Mouse (Mus musculus): ENCODE results near the gene Dscaml1. TPM values are rescaled to one million over a fixed set of nuclear protein-coding genes. Genes with fewer than 3 reads are reported as not detected.

The Dscaml1 gene
- polyA plus RNA-seq, 1 experiment from 2014 or later = 1.3 TPM

- Histone ChIP-seq H3K9ac (no peak overlapping the region), H3K4me1 (no peaks in the 10 kb centered on the region), H3K27me3 (no peaks in the 10 kb centered on the region), H3K36me3 (no peaks in the 10 kb centered on the region), H3K27ac (replicated peaks) (no peak overlapping the region), H3K4me2 (replicated peaks) (no peak overlapping the region), H3K9me3 (replicated peaks) (no peaks in the 10 kb centered on the region), H3K4me3 (replicated peaks) (no peak overlapping the region)
- no peak for ATAC-seq (ENCODE audit: insufficient number of reproducible peaks, low FRiP score, low TSS enrichment, low read depth)
- WGBS = 69% methylated on average over 10 of the region's 10 CpGs
Measured at GRCm38 (mm10) chr9:45454032-45454431, 27.6 kb downstream of the Dscaml1 start.

DNA sequence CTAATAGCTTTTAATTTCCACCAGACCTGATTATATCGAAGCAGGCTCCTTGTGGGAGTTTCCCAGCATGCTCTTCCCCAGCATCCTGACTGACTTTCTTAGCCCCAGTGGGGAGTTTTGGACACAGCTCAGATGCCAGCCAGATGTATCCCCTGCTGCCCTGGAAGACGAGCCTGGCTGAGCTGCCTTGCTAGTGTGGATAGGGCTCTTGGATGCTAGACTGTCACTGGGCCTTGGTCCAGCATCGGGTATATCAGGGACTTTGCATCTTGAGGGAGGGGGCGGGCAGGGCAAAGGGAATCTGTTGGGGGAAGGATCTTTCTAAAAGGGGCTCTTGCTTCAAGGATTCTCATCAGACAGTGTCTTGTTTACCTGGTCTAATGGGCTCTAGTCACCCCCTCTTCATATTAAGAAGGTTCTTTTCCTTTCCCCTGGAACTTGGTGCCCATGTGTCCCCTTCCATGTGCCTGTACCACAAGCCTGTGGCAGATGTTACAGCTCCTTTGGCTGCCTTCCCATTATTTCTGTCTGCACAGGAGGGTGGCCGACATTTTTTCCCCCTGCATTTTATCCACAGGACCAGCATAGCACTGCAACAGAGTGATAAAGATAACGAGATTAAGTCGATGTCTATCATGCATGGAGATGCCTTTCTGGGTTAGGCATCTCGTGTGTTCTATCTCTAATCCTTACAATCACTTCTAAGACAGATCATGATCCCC lies 28.6 kb downstream of the Dscaml1 start:
- no peak overlapping the region for H3K4me3 ChIP-seq (replicated peaks)
- no peaks in the 10 kb centered on the region for H3K36me3 ChIP-seq
- no peaks in the 10 kb centered on the region for H3K4me1 ChIP-seq
- H3K27me3 ChIP-seq = no peaks in the 10 kb centered on the region
- no peak overlapping the region for H3K9ac ChIP-seq
- no peak for ATAC-seq (ENCODE audit: insufficient number of reproducible peaks, low FRiP score, low TSS enrichment, low read depth)
- H3K4me2 ChIP-seq (replicated peaks) = no peak overlapping the region
- no peak overlapping the region for H3K27ac ChIP-seq (replicated peaks)
- 56% methylated on average over 8 of the region's 8 CpGs for WGBS
- no peaks in the 10 kb centered on the region for H3K9me3 ChIP-seq (replicated peaks)

GRCm38 (mm10) chr9:45457200-45457599 lies 30.8 kb downstream of the Dscaml1 start:
- H3K4me1 ChIP-seq = no peaks in the 10 kb centered on the region
- H3K27ac ChIP-seq (replicated peaks) = no peak overlapping the region
- H3K27me3 ChIP-seq = no peaks in the 10 kb centered on the region
- no peak overlapping the region for H3K4me3 ChIP-seq (replicated peaks)
- no peaks in the 10 kb centered on the region for H3K9me3 ChIP-seq (replicated peaks)
- H3K36me3 ChIP-seq = no peaks in the 10 kb centered on the region
- H3K4me2 ChIP-seq (replicated peaks) = no peak overlapping the region
- no peak for ATAC-seq (ENCODE audit: insufficient number of reproducible peaks, low FRiP score, low TSS enrichment, low read depth)
- H3K9ac ChIP-seq = no peak overlapping the region
- WGBS = 32% methylated on average over 7 of the region's 7 CpGs

DNA sequence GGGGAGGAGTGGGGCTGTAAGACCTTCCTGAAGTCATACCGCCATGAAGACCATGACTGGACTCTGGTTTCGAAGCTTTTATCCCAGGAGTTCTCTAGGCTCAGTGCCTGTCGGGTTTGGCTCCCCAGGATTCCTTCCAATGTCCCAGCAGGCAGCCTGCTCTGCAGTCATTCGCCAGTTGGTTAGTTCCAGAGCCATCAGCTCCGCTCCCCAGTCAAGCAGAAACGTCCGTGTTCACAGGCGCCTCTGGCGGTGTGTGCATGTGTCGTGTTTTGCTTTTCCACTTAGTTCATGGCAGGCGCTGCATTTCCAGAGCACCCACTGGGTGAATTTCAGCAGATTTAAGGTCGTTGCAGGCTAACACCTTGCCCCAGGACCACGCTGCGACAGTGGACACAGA lies 31.9 kb downstream of the Dscaml1 start:
- Histone ChIP-seq H3K4me3 (replicated peaks) (no peak overlapping the region), H3K36me3 (no peaks in the 10 kb centered on the region), H3K9me3 (replicated peaks) (no peaks in the 10 kb centered on the region), H3K27me3 (no peaks in the 10 kb centered on the region), H3K9ac (no peak overlapping the region), H3K4me2 (replicated peaks) (no peak overlapping the region), H3K4me1 (no peaks in the 10 kb centered on the region), H3K27ac (replicated peaks) (no peak overlapping the region)
- ATAC-seq (ENCODE audit: insufficient number of reproducible peaks, low FRiP score, low TSS enrichment, low read depth) = no peak
- 65% methylated on average over 14 of the region's 14 CpGs for WGBS

- Histone ChIP-seq H3K4me2 (replicated peaks) (no peak overlapping the region), H3K27ac (replicated peaks) (0 out of 2 replicates have a peak overlapping the region, but pooled peaks have one; percentile 12)
- 28% methylated on average over 6 of the region's 6 CpGs for whole genome bisulfite sequencing
Measured at GRCm38 (mm10) chr9:45465396-45466019, 39.1 kb downstream of the Dscaml1 start.

DNA sequence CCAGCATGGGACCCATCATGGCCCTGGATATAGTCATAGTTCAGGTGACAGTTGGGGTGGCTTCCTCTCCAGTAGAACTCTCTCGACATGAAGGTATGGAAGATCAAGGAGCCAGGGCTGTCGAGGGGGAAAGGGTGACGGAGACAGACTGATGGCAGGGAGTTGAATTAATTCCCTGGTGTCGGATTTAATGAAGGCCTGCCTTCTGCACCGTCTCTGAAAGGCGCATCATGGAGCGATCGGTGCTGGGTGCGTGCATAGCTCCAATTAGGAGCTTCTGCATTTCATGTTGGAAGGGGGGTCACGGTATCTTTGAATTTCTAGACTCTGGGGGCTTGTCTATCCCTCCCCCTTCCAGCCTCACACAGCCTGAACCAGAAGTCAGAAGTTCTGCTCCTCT lies 41.8 kb downstream of the Dscaml1 start:
- Histone ChIP-seq H3K36me3 (no peaks in the 10 kb centered on the region), H3K9ac (no peak overlapping the region)
- 71% methylated on average over 10 of the region's 10 CpGs for WGBS

More at GRCm38 (mm10) chr9:45465396-45466019, 39.1 kb downstream of the Dscaml1 start:
- Histone ChIP-seq H3K4me3 (replicated peaks) (no peak overlapping the region), H3K9me3 (replicated peaks) (no peaks in the 10 kb centered on the region), H3K4me1 (peaks cover 7% of the 10 kb centered on the region; the same call in 1 of the 2 replicates), H3K36me3 (no peaks in the 10 kb centered on the region), H3K27me3 (no peaks in the 10 kb centered on the region), H3K9ac (no peak overlapping the region)
- ATAC-seq (ENCODE audit: insufficient number of reproducible peaks, low FRiP score, low TSS enrichment, low read depth) = peak; percentile 79

GRCm38 (mm10) chr9:45470746-45471471 lies 44.5 kb downstream of the Dscaml1 start:
- Histone ChIP-seq H3K9me3 (replicated peaks) (no peaks in the 10 kb centered on the region), H3K9ac (no peak overlapping the region), H3K27me3 (no peaks in the 10 kb centered on the region), H3K27ac (replicated peaks) (no peak overlapping the region), H3K4me3 (replicated peaks) (no peak overlapping the region), H3K4me2 (replicated peaks) (no peak overlapping the region), H3K4me1 (0 out of 2 replicates have a peak, but pooled peaks cover 6% of the 10 kb centered on the region), H3K36me3 (no peaks in the 10 kb centered on the region)
- ATAC-seq (ENCODE audit: insufficient number of reproducible peaks, low FRiP score, low TSS enrichment, low read depth) = no peak
- 72% methylated on average over 10 of the region's 10 CpGs for WGBS

More for the DNA sequence above, 41.8 kb downstream of the Dscaml1 start:
- no peaks in the 10 kb centered on the region for H3K27me3 ChIP-seq
- H3K9me3 ChIP-seq (replicated peaks) = no peaks in the 10 kb centered on the region
- no peak overlapping the region for H3K4me2 ChIP-seq (replicated peaks)
- H3K4me1 ChIP-seq = peaks cover 13% of the 10 kb centered on the region; the same call in 1 of the 2 replicates
- no peak for ATAC-seq (ENCODE audit: insufficient number of reproducible peaks, low FRiP score, low TSS enrichment, low read depth)
- no peak overlapping the region for H3K4me3 ChIP-seq (replicated peaks)
- no peak overlapping the region for H3K27ac ChIP-seq (replicated peaks)

- Histone ChIP-seq H3K36me3 (no peaks in the 10 kb centered on the region), H3K27ac (replicated peaks) (no peak overlapping the region), H3K9me3 (replicated peaks) (no peaks in the 10 kb centered on the region), H3K9ac (no peak overlapping the region), H3K27me3 (no peaks in the 10 kb centered on the region), H3K4me2 (replicated peaks) (no peak overlapping the region), H3K4me1 (0 out of 2 replicates have a peak, but pooled peaks cover 6% of the 10 kb centered on the region), H3K4me3 (replicated peaks) (no peak overlapping the region)
- ATAC-seq (ENCODE audit: insufficient number of reproducible peaks, low FRiP score, low TSS enrichment, low read depth) = no peak
- 21% methylated on average over 9 of the region's 9 CpGs for WGBS
Measured at GRCm38 (mm10) chr9:45471691-45472090, 45.3 kb downstream of the Dscaml1 start.

GRCm38 (mm10) chr9:45474874-45475273 lies 48.4 kb downstream of the Dscaml1 start:
- H3K4me1 ChIP-seq = 0 out of 2 replicates have a peak, but pooled peaks cover 6% of the 10 kb centered on the region
- no peaks in the 10 kb centered on the region for H3K36me3 ChIP-seq
- no peaks in the 10 kb centered on the region for H3K27me3 ChIP-seq
- no peaks in the 10 kb centered on the region for H3K9me3 ChIP-seq (replicated peaks)
- no peak overlapping the region for H3K4me2 ChIP-seq (replicated peaks)
- no peak overlapping the region for H3K9ac ChIP-seq
- H3K4me3 ChIP-seq (replicated peaks) = no peak overlapping the region
- ATAC-seq (ENCODE audit: insufficient number of reproducible peaks, low FRiP score, low TSS enrichment, low read depth) = no peak
- H3K27ac ChIP-seq (replicated peaks) = no peak overlapping the region

DNA sequence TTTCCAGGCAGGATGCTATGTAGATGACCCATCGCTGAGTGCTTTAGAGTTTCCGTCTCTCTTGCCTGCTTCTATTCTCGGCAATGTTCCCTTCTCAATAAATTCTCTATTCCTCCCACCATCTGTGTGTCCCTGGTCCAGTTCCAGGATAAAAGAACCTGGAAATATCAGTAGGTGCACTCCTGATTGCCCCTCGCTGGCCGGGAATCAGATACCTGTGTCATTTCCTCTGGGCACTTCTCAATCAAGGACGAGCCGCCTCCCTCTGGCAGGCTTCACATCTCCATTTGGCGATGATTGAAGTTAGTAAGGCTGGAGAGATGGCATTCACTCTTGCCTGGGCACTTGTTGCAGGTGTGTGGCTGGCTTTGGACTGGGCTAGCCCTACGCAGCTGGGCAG lies 54.5 kb downstream of the Dscaml1 start:
- Histone ChIP-seq H3K36me3 (no peaks in the 10 kb centered on the region), H3K9ac (no peak overlapping the region), H3K4me3 (replicated peaks) (no peak overlapping the region), H3K9me3 (replicated peaks) (no peaks in the 10 kb centered on the region), H3K4me2 (replicated peaks) (no peak overlapping the region), H3K4me1 (no peaks in the 10 kb centered on the region), H3K27me3 (no peaks in the 10 kb centered on the region), H3K27ac (replicated peaks) (no peak overlapping the region)
- 83% methylated on average over 9 of the region's 9 CpGs for WGBS
- no peak for ATAC-seq (ENCODE audit: insufficient number of reproducible peaks, low FRiP score, low TSS enrichment, low read depth)

DNA sequence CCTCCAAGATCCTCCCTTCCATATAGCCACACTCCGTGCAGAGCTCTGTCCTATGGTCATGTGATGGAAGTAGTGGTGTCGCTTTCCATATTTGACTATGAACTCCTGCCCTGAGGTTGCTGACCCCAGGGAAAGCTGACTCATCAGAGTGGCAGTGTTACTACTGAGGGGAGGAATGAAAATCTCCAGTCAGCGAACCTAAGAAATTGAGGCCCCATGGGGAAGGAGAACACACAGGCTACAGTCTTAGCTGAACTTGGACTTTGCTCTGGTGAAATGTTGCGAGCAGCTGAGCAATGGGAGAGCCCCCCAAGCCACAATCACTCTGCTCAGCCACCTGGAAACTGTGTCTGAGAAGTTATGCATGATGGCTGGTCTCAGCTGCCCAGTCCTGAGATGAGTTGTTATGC lies 60.2 kb downstream of the Dscaml1 start:
- H3K9me3 ChIP-seq (replicated peaks) = no peaks in the 10 kb centered on the region
- H3K4me1 ChIP-seq = no peaks in the 10 kb centered on the region
- no peak overlapping the region for H3K4me3 ChIP-seq (replicated peaks)
- H3K4me2 ChIP-seq (replicated peaks) = no peak overlapping the region
- no peaks in the 10 kb centered on the region for H3K36me3 ChIP-seq
- H3K9ac ChIP-seq = no peak overlapping the region
- 68% methylated on average over 4 of the region's 4 CpGs for WGBS
- H3K27ac ChIP-seq (replicated peaks) = no peak overlapping the region
- ATAC-seq (ENCODE audit: insufficient number of reproducible peaks, low FRiP score, low TSS enrichment, low read depth) = no peak
- H3K27me3 ChIP-seq = no peaks in the 10 kb centered on the region
